In genomic region chr11:102780271-102780985, GRCm38 (mm10) we compare ENCODE assay signal across 8 mouse cellular contexts. TPM values are rescaled to one million over a fixed set of nuclear protein-coding genes. Genes with fewer than 3 reads are reported as not detected.
DNase-seq lines count a peak whose midpoint lies in the region; ATAC-seq lines count a peak whose summit lies in the region.

No protein-coding gene starts in this region.

- H3K4me3 ChIP-seq in neural tube, embryonic 13.5 days = no peak overlapping the region

- peaks cover 24% of the 10 kb centered on the region for H3K36me3 ChIP-seq in neural tube, embryonic 13.5 days

- no peak overlapping the region for H3K4me2 ChIP-seq in neural tube, embryonic 13.5 days

- no peaks in the 10 kb centered on the region for H3K9me3 ChIP-seq in neural tube, embryonic 13.5 days

- H3K4me1 ChIP-seq in neural tube, embryonic 13.5 days (replicated peaks) = peaks cover 24% of the 10 kb centered on the region

- ATAC-seq in neural tube, embryonic 13.5 days (ENCODE audit: low read depth) = no peak
- no peak for ATAC-seq in erythroid progenitor cell, adult 5-6 weeks (replicated peaks; ENCODE audit: low FRiP score, poor library complexity, severe bottlenecking)

- DNase-seq in adrenal gland, adult (ENCODE audit: inconsistent age in 2 of 2, low spot score in 1 of 2) = peak; percentile 50 to 52
- no peak for DNase-seq in adrenal gland, postnatal 14 days
- DNase-seq in neural tube, embryonic 10.5 days (ENCODE audit: extremely low spot score, low spot score) = no peak
- peak; percentile 74 to 88 for DNase-seq in kidney, postnatal 25 days
- DNase-seq in layer of hippocampus, postnatal 25 days (ENCODE audit: extremely low spot score in 1 of 2, low spot score in 1 of 2) = no peak
- DNase-seq in testis, postnatal 14 days (ENCODE audit: low spot score) = no peak

- no peaks in the 10 kb centered on the region for H3K27me3 ChIP-seq in neural tube, embryonic 13.5 days

- H3K27ac ChIP-seq in neural tube, embryonic 13.5 days (replicated peaks) = no peak overlapping the region

- WGBS in neural tube, embryonic 13.5 days = 50% methylated on average over 11 of the region's 11 CpGs

- H3K9ac ChIP-seq in neural tube, embryonic 13.5 days = peak overlapping the region; percentile 26; the same call in 1 of the 2 replicates

RNA-seq across cellular contexts. Expression of gene Adam11, which starts 19.2 kb away (rescaled TPM):
- total RNA-seq in adrenal gland, postnatal 14 days (2021) = 10.3 and 17.2 TPM in 2 replicates
- polyA plus RNA-seq in neural tube, embryonic 13.5 days (2015; fragmentation: Nextera tagmentation; extraction: Ambion mirVana) = 40.1 and 47.0 TPM in 2 replicates
- not detected in 2 replicates for total RNA-seq in erythroid progenitor cell, adult 5-6 weeks (2015; ENCODE audit: low replicate concordance)
- not detected in 2 replicates for total RNA-seq in erythroid progenitor cell, adult 5-6 weeks (2017; ENCODE audit: low replicate concordance)
- total RNA-seq in layer of hippocampus, postnatal 25 days (2021) = 100 to 1,000 TPM; 186 to 205 TPM

RNA-seq across cellular contexts. Expression of gene Gjc1, which starts 39.1 kb away (rescaled TPM):
- 22.5 and 24.7 TPM in 2 replicates for total RNA-seq in adrenal gland, postnatal 14 days (2021)
- 38.2 and 40.5 TPM in 2 replicates for polyA plus RNA-seq in neural tube, embryonic 13.5 days (2015; fragmentation: Nextera tagmentation; extraction: Ambion mirVana)
- not detected in 2 replicates for total RNA-seq in erythroid progenitor cell, adult 5-6 weeks (2015; ENCODE audit: low replicate concordance)
- total RNA-seq in erythroid progenitor cell, adult 5-6 weeks (2017; ENCODE audit: low replicate concordance) = not detected in 2 replicates
- 1 to 10 TPM; 5.7 to 6.3 TPM for total RNA-seq in layer of hippocampus, postnatal 25 days (2021)

RNA-seq across cellular contexts. Expression of gene Higd1b, which starts 55.2 kb away (rescaled TPM):
- total RNA-seq in adrenal gland, postnatal 14 days (2021) = 3.8 and 4.1 TPM in 2 replicates
- polyA plus RNA-seq in neural tube, embryonic 13.5 days (2015; fragmentation: Nextera tagmentation; extraction: Ambion mirVana) = 2.1 and 2.6 TPM in 2 replicates
- total RNA-seq in erythroid progenitor cell, adult 5-6 weeks (2015; ENCODE audit: low replicate concordance) = not detected in 2 replicates
- not detected in 2 replicates for total RNA-seq in erythroid progenitor cell, adult 5-6 weeks (2017; ENCODE audit: low replicate concordance)
- total RNA-seq in layer of hippocampus, postnatal 25 days (2021) = 1 to 10 TPM; 5.6 to 7.5 TPM

Comparison
In these comparisons a context has a peak if more than half of its experiments do, and no peak if none do; other contexts are left out.
1. DNase-seq: peak in adrenal gland, adult (2 of 2) and kidney, postnatal 25 days (2 of 2); none in adrenal gland, postnatal 14 days (single experiment), neural tube, embryonic 10.5 days (single experiment), layer of hippocampus, postnatal 25 days (0 of 2) and testis, postnatal 14 days (single experiment).
2. RNA of gene Adam11, which starts 19.2 kb away (total RNA-seq): 186 to 205 TPM in layer of hippocampus, postnatal 25 days; 10.3 to 17.2 TPM in adrenal gland, postnatal 14 days and not detected in erythroid progenitor cell, adult 5-6 weeks; every median in the first group is over 10 times any median in the second.
3. RNA of gene Gjc1, which starts 39.1 kb away (total RNA-seq): 22.5 to 24.7 TPM in adrenal gland, postnatal 14 days and 5.7 to 6.3 TPM in layer of hippocampus, postnatal 25 days; not detected in erythroid progenitor cell, adult 5-6 weeks; every median in the first group is over 4 times any median in the second.